Mouse (Mus musculus): ENCODE data around the gene Eif2d. TPM values are rescaled to one million over a fixed set of nuclear protein-coding genes. Genes with fewer than 3 reads are reported as not detected.
A peak's percentile ranks its signal among the peaks of the same experiment; 100 is the strongest.

The Eif2d gene
- 10 to 100 TPM; 36.5 to 36.6 TPM for total RNA-seq (2021)

GRCm38 (mm10) chr1:131153018-131153629, at the start of gene Eif2d:
Gene Eif2d, plus strand, starts transcription at chr1:131153181.
- DNase-seq (ENCODE audit: low spot score), result peak; percentile 73
- intact Hi-C loops (cut with DNase I), result loop anchor here (5.0 kb wide), 1 partner anchor 276 kb away; no protein-coding TSS in a partner anchor

DNA sequence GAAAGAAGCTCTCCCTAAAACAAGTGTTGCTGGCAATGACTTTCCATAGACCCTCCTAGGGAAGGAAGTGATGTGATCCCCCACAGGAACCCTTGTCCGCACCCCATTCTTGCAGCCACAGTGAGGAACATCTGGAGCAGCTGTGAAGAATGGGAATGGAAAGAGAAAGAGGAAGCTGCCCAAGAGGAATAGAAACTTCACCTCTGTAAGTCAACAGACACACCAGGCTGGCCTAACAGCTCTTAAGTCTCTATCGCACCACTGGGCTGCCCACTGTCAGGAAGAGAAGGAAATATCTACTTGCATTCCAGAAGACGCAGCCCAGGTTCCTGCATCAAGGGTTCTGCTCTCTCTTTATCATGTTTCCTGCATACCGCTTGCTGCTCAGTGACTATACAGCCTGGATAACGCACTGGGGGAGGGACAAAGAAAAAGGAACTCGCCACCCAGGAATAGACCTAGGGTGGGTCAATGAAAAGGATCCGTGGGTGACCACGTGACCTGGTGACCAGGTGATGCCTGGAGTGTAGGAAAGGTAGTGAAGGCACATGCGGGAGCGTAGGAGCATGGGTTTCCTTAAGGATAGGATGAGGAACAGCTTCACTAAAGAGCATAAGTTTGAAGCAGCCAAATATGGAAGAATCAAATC, 49.1 kb upstream of the Eif2d start:
- intact Hi-C loops (cut with DNase I), result no loop called here

GRCm38 (mm10) chr1:131107575-131108308, 45.2 kb upstream of the Eif2d start:
- no peak for DNase-seq (ENCODE audit: low spot score)
- intact Hi-C loops (cut with DNase I), result no loop called here

More for the DNA sequence above, 49.1 kb upstream of the Eif2d start:
- no peak for DNase-seq (ENCODE audit: low spot score)

- no peak for DNase-seq (ENCODE audit: low spot score)
- intact Hi-C loops (cut with DNase I), result no loop called here
Measured at GRCm38 (mm10) chr1:131110525-131111106, 42.4 kb upstream of the Eif2d start.

- no peak for DNase-seq (ENCODE audit: low spot score)
- intact Hi-C loops (cut with DNase I), result no loop called here
Measured at GRCm38 (mm10) chr1:131112576-131112975, 40.4 kb upstream of the Eif2d start.

DNA sequence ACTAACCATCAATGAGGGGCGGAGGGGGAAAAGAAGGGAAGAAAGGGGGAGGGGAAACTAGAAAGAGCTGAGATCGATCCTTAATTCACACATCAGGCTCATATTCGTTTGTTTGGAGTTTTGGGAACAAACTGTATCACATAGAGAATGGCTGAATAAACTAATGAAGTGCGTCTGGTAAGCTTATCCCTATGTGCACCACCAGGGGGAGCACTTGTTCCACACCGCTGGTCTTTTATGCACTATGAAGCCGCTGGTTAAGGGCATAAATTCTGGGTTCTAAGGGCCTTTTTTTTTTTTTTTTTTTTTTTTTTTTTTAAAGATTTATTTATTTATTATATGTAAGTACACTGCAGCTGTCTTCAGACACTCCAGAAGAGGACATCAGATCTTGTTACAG, 37.0 kb upstream of the Eif2d start:
- DNase-seq (ENCODE audit: low spot score), result no peak
- intact Hi-C loops (cut with DNase I), result loop anchor here (1.0 to 5.0 kb wide), 5 partner anchors 17 to 145 kb away; partner anchors contain the start of genes Dyrk3 and Rassf5

DNA sequence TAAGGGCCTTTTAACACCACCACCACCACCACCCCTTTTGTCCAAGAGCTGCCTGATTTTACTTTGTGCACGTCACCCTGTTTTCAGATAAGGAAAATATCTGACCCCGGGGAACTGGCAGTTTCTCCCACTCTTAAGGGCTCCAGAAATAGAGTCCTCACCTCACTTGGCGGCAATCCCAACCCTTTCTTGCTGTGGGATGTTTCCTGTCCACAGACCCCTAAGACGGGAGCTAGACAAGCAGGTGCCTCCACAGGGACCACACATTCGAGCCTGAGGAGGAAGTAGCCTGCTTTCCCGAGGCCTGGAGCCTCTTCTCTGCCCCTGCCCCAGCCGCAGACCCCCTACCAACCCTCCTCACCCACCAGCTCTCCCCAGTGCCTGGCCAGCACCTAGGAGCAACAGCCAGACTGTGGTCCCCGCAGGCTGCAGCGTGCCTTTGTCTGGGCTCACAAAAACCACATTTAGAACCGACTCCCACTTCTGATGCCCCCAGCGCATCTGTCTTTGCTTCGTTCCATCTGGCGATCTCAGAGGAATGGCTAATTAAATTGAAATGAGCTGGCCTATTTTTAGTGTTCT, 36.5 kb upstream of the Eif2d start:
- no peak for DNase-seq (ENCODE audit: low spot score)
- intact Hi-C loops (cut with DNase I), result loop anchor here (1.0 to 5.0 kb wide), 3 partner anchors 22 to 131 kb away; partner anchors contain the start of genes Dyrk3 and Rassf5

- intact Hi-C loops (cut with DNase I), result loop anchor here (5.0 kb wide), 1 partner anchor 129 kb away; the partner anchor contains the start of gene Rassf5
- DNase-seq (ENCODE audit: low spot score), result no peak
Measured at GRCm38 (mm10) chr1:131118530-131118929, 34.5 kb upstream of the Eif2d start.

DNA sequence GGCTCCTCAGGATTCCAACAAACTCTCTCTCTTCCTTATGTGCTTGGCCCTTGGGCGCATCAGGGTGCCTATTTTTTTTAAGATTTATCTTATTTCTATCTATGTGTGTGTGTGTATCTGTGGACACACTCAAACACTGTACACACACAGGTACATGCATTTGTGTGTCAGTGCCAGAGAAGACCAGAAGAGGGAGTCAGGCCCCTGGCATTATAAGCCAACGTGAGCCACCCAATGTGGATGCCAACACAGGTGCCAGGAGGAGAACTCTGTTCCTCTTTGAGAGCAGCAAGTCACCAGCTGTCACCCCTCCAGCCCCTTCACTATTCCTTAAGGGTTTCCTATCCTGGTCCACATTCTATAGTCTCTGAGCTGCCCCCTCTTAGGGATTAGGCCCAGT, 34.0 kb upstream of the Eif2d start:
- intact Hi-C loops (cut with DNase I), result loop anchor here (5.0 kb wide), 1 partner anchor 128 kb away; the partner anchor contains the start of gene Rassf5
- DNase-seq (ENCODE audit: low spot score), result no peak

DNA sequence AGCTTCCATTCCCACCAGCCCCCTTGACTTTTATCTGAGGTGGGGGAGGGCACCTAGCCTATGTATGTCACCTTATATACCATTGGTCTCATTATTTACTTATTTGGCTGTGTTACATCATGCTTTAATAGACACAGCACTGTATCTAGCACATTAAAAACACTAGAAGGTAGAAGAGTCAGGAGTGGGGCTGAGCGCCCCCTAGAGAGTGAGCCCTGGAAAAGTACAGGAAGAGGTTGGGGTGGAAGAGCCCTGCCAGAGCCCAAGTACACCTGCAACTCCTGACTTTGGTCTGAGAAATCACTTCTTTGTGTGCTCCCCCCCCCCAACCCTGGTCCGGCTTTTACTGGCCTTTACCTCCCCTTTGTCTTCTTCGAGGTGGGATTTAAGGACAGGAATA, 31.0 kb upstream of the Eif2d start:
- no peak for DNase-seq (ENCODE audit: low spot score)
- intact Hi-C loops (cut with DNase I), result no loop called here

GRCm38 (mm10) chr1:131123522-131124265, 29.3 kb upstream of the Eif2d start:
- intact Hi-C loops (cut with DNase I), result no loop called here
- DNase-seq (ENCODE audit: low spot score), result no peak

- no peak for DNase-seq (ENCODE audit: low spot score)
- intact Hi-C loops (cut with DNase I), result no loop called here
Measured at GRCm38 (mm10) chr1:131125987-131126744, 26.8 kb upstream of the Eif2d start.

DNA sequence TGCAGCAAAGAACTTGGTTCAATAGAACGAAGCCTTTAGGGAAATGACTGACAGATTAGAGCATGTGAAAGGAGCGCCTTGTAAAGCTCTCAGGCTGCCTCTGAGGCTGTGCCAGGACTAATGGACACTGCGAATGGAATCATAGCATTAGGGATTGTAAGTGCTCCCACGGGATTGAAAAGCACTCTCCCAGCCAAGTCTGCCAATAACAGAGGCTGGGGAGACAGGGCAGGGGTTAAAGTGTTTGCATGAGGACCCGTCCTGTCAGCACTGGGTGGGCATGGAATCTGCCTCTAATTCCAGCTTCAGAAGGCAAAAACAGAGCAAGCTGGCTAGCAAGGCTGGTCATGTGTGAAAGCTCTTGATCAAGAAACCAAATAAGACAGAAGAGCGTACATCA, 18.8 kb upstream of the Eif2d start:
- no peak for DNase-seq (ENCODE audit: low spot score)
- intact Hi-C loops (cut with DNase I), result loop anchor here (10.0 kb wide), 1 partner anchor 149 kb away; no protein-coding TSS in a partner anchor

DNA sequence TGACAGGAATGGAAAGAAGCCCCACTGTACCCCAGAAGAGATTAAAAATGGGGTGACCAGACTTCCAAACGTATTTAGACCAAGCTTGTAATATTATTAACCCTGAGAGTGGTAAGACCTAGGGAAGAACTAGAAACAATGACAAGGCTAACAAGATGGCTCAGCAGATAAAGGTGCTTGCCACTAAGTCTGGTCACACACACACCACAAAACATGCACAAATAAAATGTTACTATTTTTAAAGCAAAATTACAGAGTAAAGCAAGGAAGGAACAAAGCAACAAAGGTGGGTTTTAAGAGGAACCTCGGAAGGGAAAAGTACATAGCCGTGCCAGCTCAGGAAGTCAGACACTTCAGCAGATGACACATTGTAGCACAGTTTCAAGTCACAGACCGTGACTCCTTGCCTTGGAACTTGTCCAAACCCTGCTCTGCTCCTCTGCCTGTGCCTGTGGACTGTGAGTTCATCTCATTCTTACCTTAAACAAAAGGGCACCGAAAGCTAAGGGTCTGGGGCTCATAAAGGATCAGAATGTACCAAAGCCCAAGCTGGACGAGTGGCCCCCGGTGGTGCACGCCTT, 17.9 kb upstream of the Eif2d start:
- intact Hi-C loops (cut with DNase I), result loop anchor here (10.0 kb wide), 1 partner anchor 150 kb away; no protein-coding TSS in a partner anchor
- no peak for DNase-seq (ENCODE audit: low spot score)

- intact Hi-C loops (cut with DNase I), result loop anchor here (10.0 kb wide), 1 partner anchor 151 kb away; no protein-coding TSS in a partner anchor
- DNase-seq (ENCODE audit: low spot score), result no peak
Measured at GRCm38 (mm10) chr1:131135960-131136629, 16.9 kb upstream of the Eif2d start.

GRCm38 (mm10) chr1:131137111-131137510, 15.9 kb upstream of the Eif2d start:
- no peak for DNase-seq (ENCODE audit: low spot score)
- intact Hi-C loops (cut with DNase I), result loop anchor here (10.0 kb wide), 1 partner anchor 152 kb away; no protein-coding TSS in a partner anchor

GRCm38 (mm10) chr1:131137717-131138118, 15.3 kb upstream of the Eif2d start:
- no peak for DNase-seq (ENCODE audit: low spot score)
- intact Hi-C loops (cut with DNase I), result loop anchor here (2.0 to 10.0 kb wide), 2 partner anchors 21 to 153 kb away; no protein-coding TSS in a partner anchor
